Mouse (Mus musculus) kidney, embryonic 14.5 days (tissue): ENCODE results near the gene Mras. TPM values are rescaled to one million over a fixed set of nuclear protein-coding genes. Genes with fewer than 3 reads are reported as not detected.

ENCODE experiments used
- ATAC-seq: fragments of 200-750 bp; cut with Nextera tagmentation; 2 replicates; pipeline ENCODE4 v1.8.0; 2017; ENCODE audit warnings: moderate number of reproducible peaks, mild to moderate bottlenecking, moderate TSS enrichment, moderate library complexity; ENCODE audit not compliant: low FRiP score, low TSS enrichment
- H3K27ac ChIP-seq: fragments of 300-500 bp; sonication (generic); 2 replicates; pipeline ENCODE4 v1.5.1; 2014; ENCODE audit warnings: low read depth, mild to moderate bottlenecking, low read length, moderate library complexity, mixed read lengths
- H3K27me3 ChIP-seq: fragments of 300-500 bp; sonication (generic); 2 replicates; pipeline ENCODE4 v1.6.1; 2014; ENCODE audit warnings: mild to moderate bottlenecking, low read length; ENCODE audit not compliant: control insufficient read depth, insufficient read depth
- H3K36me3 ChIP-seq: fragments of 300-500 bp; sonication (generic); 2 replicates; pipeline ENCODE4 v1.6.1; 2014; ENCODE audit warnings: low read length, mixed read lengths; ENCODE audit not compliant: control insufficient read depth, insufficient read depth
- H3K4me1 ChIP-seq: fragments of 300-500 bp; sonication (generic); 2 replicates; pipeline ENCODE4 v1.6.1; 2014; ENCODE audit warnings: low read length, mixed read lengths; ENCODE audit not compliant: control insufficient read depth, insufficient read depth
- H3K4me2 ChIP-seq: fragments of 300-500 bp; sonication (generic); replicated peaks from 2 replicates; pipeline ENCODE4 v1.6.1; 2014; ENCODE audit warnings: low read depth, mild to moderate bottlenecking, low read length
- H3K4me3 ChIP-seq: fragments of 300-500 bp; sonication (generic); 2 replicates; pipeline ENCODE4 v1.5.1; 2014; ENCODE audit warnings: mild to moderate bottlenecking, low read length
- H3K9ac ChIP-seq: fragments of 300-500 bp; sonication (generic); 2 replicates; pipeline ENCODE4 v1.6.1; 2014; ENCODE audit warnings: low read depth, mild to moderate bottlenecking, low read length, moderate library complexity
- H3K9me3 ChIP-seq: fragments of 300-500 bp; sonication (generic); 2 replicates; pipeline ENCODE4 v1.6.1; 2016; ENCODE audit warnings: low read length; ENCODE audit not compliant: control insufficient read depth
- WGBS: fragments of 180-500 bp; shearing (Covaris S2); extraction: QIAGEN DNeasy Blood & Tissue Kit; methylation state at CpG from one replicate; pipeline ENCODE4 v1.1.7; 2014; 5-methylcytosine and 5-hydroxymethylcytosine counted together
- polyA plus RNA-seq: library from polyadenylated mRNA; unstranded; fragments of >200 nt; fragmentation: Nextera tagmentation; extraction: Ambion mirVana; gene quantifications from 2 replicates; pipeline ENCODE4 v1.2.1, GENCODE M21; 2014

Mras gene
- polyA plus RNA-seq, 1 experiment from 2014 or later: 11.8 TPM

DNA sequence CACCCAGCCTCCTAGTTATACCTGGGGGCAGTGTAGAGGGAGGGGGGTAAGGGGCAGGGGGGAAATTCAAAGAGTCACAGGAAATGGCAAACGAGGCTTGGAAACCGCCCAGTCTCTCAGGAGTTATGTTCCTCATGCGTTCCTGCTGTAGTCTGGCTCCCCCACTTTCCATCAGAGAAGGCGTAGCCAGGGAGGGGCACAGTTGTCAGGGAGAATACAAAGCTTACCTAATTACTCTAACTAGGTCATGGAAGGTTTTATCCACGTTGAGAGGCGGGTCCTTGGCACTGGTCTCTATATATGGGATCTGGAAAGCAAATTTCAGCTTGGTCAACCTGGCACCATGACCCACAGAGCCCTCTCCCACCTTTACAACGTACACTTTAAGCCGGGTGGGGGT lies 47.7 kb downstream of the Mras start:
- no peak overlapping the region for H3K9ac ChIP-seq
- WGBS: 73% methylated on average over 8 of the region's 8 CpGs

DNA sequence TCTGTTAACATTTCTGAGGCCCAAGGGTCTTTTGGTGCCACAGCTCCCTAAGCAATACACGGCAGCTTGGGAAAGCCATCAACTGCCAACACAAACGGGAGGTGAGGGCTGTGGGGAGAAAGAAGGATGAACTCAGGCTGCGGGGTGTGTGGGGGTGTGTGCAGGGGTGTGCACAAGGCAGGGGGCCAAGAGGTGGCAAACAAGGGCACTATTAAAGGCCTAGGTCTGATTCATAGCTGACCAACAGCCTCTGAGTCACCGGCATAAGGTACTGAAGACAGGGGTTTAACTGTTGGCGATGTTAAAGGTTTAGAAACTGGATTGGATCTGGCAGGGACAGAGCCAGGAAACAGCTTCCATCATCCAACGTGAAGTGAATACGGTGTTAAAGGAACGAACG lies 48.3 kb downstream of the Mras start:
- H3K27me3 ChIP-seq: no peaks in the 10 kb centered on the region
- no peaks in the 10 kb centered on the region for H3K36me3 ChIP-seq
- H3K4me1 ChIP-seq: no peaks in the 10 kb centered on the region
- WGBS: 76% methylated on average over 9 of the region's 9 CpGs
- no peak overlapping the region for H3K9ac ChIP-seq
- no peak overlapping the region for H3K27ac ChIP-seq
- no peak overlapping the region for H3K4me2 ChIP-seq
- H3K9me3 ChIP-seq: no peaks in the 10 kb centered on the region
- ATAC-seq: no peak
- no peak overlapping the region for H3K4me3 ChIP-seq

More for the DNA sequence above, 47.7 kb downstream of the Mras start:
- no peaks in the 10 kb centered on the region for H3K27me3 ChIP-seq
- H3K36me3 ChIP-seq: no peaks in the 10 kb centered on the region
- no peak overlapping the region for H3K4me2 ChIP-seq
- H3K27ac ChIP-seq: no peak overlapping the region
- no peaks in the 10 kb centered on the region for H3K4me1 ChIP-seq
- no peaks in the 10 kb centered on the region for H3K9me3 ChIP-seq
- ATAC-seq: no peak
- H3K4me3 ChIP-seq: no peak overlapping the region

DNA sequence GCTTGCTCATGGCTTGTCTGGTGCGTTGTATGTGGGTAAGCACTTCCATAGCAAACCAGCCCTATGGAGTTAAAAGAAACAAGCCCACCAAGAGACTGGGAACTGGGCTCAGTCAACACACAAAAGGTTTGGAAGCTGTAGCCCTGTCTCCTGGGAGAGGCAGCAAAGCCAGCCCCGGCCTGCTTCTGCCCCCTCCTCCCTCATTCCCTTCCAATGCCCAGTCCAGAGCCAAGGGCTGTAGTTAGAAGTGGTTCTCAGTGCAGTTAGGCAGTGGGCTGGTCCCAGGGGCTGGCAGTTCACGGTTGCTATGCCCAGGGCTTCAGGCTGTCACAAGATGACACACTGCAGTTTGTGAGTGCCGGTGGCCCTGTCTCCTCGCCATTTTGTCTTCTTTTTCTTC lies 49.1 kb downstream of the Mras start:
- ATAC-seq: no peak
- no peaks in the 10 kb centered on the region for H3K36me3 ChIP-seq
- H3K27me3 ChIP-seq: no peaks in the 10 kb centered on the region
- no peak overlapping the region for H3K9ac ChIP-seq
- WGBS: 79% methylated on average over 5 of the region's 5 CpGs
- no peak overlapping the region for H3K4me3 ChIP-seq
- no peaks in the 10 kb centered on the region for H3K4me1 ChIP-seq
- no peaks in the 10 kb centered on the region for H3K9me3 ChIP-seq
- H3K4me2 ChIP-seq: no peak overlapping the region
- no peak overlapping the region for H3K27ac ChIP-seq

DNA sequence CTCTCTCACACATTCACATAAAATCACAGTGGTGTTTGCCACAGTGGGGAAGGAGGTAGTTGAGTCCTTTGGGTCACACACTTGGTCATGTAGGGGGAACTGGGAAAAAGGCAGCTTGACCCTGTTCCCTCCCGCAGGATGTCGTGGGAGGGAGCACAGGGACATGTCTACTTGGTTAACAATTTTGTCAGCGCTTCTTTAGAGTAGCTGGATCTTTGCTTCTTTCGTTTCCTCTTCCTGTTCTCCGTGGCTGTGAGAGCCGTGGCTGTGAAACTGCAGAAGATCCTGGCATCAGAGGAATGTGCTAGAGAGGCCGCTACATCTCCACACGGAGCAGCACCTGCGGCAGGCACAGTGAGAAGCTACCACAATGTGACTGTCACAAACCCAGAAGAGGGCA lies 54.6 kb downstream of the Mras start:
- 70% methylated on average over 9 of the region's 9 CpGs for WGBS
- Histone ChIP-seq H3K36me3 (no peaks in the 10 kb centered on the region), H3K4me1 (no peaks in the 10 kb centered on the region), H3K27ac (no peak overlapping the region), H3K4me3 (no peak overlapping the region), H3K4me2 (no peak overlapping the region), H3K9me3 (no peaks in the 10 kb centered on the region), H3K27me3 (no peaks in the 10 kb centered on the region), H3K9ac (no peak overlapping the region)
- no peak for ATAC-seq

DNA sequence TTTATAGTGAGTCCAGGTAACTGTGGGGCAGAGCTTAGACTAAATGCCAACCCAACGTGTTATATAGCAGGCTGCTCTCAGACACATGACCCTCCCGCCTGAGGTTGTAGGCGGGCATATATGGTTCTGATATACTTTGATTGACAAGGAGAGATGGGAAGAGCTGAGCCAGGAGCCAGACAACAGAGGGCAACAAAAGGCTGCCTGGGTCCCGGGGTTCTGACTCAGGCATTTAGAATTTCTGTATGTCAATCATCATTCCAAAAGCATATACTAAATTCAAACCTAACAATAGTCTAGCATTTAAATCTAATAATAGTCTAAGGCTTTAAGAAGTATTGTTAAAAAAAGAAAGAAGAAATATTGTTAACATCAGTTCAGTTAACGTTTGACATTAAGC lies 58.0 kb downstream of the Mras start:
- Histone ChIP-seq H3K4me1 (no peaks in the 10 kb centered on the region), H3K9ac (no peak overlapping the region), H3K27ac (no peak overlapping the region), H3K36me3 (no peaks in the 10 kb centered on the region), H3K4me2 (no peak overlapping the region), H3K9me3 (no peaks in the 10 kb centered on the region), H3K27me3 (no peaks in the 10 kb centered on the region), H3K4me3 (no peak overlapping the region)
- ATAC-seq: no peak
- 71% methylated on average over 5 of the region's 5 CpGs for WGBS

DNA sequence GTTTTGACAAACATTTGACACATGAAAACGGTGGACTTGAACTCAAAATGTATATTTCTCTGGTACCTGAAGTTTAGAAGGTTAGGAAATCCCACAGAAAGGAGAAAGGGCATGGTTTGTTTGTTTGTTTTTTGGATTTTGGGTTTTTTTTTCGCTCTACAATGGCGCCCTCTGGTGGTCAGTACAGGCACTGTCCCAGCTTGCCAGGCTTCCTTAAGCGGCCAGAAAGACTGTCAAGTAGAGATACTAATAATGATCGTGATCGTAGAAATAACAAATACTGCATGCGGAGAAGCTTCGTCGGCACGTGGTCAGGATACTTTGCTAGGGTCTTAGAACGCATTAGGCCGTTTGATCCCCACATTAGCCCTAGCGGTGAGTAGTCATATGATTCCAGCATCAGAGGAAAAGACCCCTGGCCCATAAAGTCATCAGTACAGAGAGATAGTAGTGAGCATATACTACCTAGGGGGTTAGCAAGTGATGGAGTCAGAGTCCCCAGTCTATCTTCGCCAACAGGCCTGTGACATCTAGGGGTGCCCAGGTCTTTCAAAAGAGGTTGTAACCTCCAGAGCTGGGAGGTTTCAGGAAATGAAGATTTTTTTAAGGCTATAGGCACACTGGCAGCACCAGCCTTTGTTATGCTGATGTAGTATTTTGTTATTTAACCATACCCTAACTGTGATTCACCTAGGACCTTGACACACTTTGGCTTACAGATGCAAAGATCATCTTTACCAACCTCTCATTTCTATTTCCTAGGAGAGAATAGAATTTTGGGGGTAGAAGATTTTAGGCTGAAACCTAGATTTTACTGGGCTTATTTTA lies 60.4 kb downstream of the Mras start:
- no peak overlapping the region for H3K9ac ChIP-seq
- 11% methylated on average over 14 of the region's 14 CpGs for WGBS
- no peak overlapping the region for H3K27ac ChIP-seq
- H3K4me3 ChIP-seq: no peak overlapping the region
- ATAC-seq: no peak
- H3K4me1 ChIP-seq: no peaks in the 10 kb centered on the region
- no peaks in the 10 kb centered on the region for H3K36me3 ChIP-seq
- no peaks in the 10 kb centered on the region for H3K9me3 ChIP-seq
- H3K27me3 ChIP-seq: no peaks in the 10 kb centered on the region
- H3K4me2 ChIP-seq: no peak overlapping the region

DNA sequence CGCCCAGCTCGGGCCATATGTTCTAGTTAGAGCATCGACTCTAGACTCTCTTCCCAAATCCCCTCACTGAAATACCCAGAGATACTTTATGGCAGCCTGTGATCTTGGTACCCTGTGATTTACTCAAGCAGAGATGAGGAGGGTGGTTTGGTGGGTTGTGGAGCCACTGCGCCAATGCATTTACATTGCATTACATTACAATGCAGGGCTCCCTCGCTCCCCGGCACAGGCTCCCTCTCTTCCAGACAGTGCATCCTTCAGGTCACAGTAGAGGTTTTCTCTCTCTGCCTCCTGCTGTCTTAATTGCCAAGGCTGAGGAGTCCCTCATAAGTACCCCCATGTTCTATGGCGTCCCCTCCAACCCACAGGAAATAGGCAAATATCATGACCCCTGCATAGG lies 68.8 kb downstream of the Mras start:
- no peak overlapping the region for H3K4me3 ChIP-seq
- no peak overlapping the region for H3K27ac ChIP-seq
- no peaks in the 10 kb centered on the region for H3K4me1 ChIP-seq
- no peaks in the 10 kb centered on the region for H3K36me3 ChIP-seq
- H3K4me2 ChIP-seq: no peak overlapping the region
- WGBS: 59% methylated on average over 7 of the region's 7 CpGs
- no peaks in the 10 kb centered on the region for H3K9me3 ChIP-seq
- no peaks in the 10 kb centered on the region for H3K27me3 ChIP-seq
- ATAC-seq: no peak
- H3K9ac ChIP-seq: no peak overlapping the region

DNA sequence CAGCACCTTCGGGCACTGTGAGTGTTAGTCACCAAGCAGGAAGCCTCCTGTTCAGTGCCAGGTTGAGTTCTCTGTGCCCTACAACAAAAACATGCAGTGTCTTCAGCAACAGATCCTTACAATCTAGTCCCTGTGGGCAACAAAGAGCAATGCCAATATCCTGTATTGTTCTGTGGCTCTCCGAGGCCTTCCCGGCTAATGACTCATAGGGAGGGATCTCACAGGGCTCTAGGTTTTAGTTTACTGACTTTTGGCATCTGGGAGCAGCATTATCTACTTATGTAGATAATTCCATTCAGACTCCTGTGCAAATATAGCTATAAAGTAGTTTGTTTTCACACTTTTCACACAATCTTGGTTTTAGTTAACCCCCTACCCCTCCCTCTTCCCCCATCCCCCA lies 71.3 kb downstream of the Mras start:
- Histone ChIP-seq H3K36me3 (no peaks in the 10 kb centered on the region), H3K27ac (no peak overlapping the region), H3K4me2 (no peak overlapping the region), H3K9ac (no peak overlapping the region), H3K4me3 (no peak overlapping the region), H3K27me3 (no peaks in the 10 kb centered on the region), H3K9me3 (no peaks in the 10 kb centered on the region), H3K4me1 (no peaks in the 10 kb centered on the region)
- no peak for ATAC-seq
- WGBS: 83% methylated on average over 3 of the region's 3 CpGs

DNA sequence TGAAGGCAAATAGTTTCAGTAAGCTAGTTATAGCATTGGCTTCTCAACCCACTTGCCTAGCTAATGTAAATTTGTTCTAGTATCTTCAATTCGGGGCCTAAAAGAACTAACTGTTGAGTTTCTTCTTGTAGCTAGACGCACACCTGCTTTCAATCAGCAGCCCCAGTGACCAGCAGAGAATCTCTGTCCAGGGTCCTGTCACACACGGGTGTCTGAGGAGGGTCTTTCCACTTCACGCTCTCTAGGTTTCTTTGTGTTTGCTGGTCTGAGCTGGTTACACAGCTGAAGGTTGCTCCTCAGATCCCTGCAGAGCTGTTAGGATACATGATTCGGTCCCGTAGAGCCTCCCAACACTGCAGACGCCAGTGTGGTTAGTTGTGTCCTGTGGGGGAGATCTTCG lies 74.1 kb downstream of the Mras start:
- peak; percentile 28; the same call in 1 of the 2 replicates for ATAC-seq
- Histone ChIP-seq H3K36me3 (no peaks in the 10 kb centered on the region), H3K4me3 (no peak overlapping the region), H3K9me3 (no peaks in the 10 kb centered on the region), H3K27me3 (peaks cover 21% of the 10 kb centered on the region), H3K9ac (no peak overlapping the region), H3K4me2 (no peak overlapping the region), H3K4me1 (no peaks in the 10 kb centered on the region), H3K27ac (no peak overlapping the region)
- 60% methylated on average over 8 of the region's 8 CpGs for WGBS
